Mouse (Mus musculus) stomach, embryonic 16.5 days (tissue): ENCODE data around the gene Nemf. TPM values are rescaled to one million over a fixed set of nuclear protein-coding genes. Genes with fewer than 3 reads are reported as not detected.

ENCODE experiments used
- ATAC-seq: fragments of 200-750 bp; cut with Nextera tagmentation; 2 replicates; pipeline ENCODE4 v1.8.0; 2017; ENCODE audit warnings: moderate number of reproducible peaks, moderate TSS enrichment; ENCODE audit not compliant: insufficient read depth, low FRiP score
- H3K27ac ChIP-seq: fragments of 300-500 bp; sonication (generic); 2 replicates; pipeline ENCODE4 v1.5.1; 2014; ENCODE audit warnings: low read length
- H3K27me3 ChIP-seq: fragments of 300-500 bp; sonication (generic); 2 replicates; pipeline ENCODE4 v1.6.1; 2014; ENCODE audit warnings: low read length, control low read depth, mixed read lengths; ENCODE audit not compliant: control insufficient read depth, insufficient read depth
- H3K36me3 ChIP-seq: fragments of 300-500 bp; sonication (generic); 2 replicates; pipeline ENCODE4 v1.6.1; 2014; ENCODE audit warnings: low read length; ENCODE audit not compliant: control insufficient read depth, insufficient read depth
- H3K4me1 ChIP-seq: fragments of 300-500 bp; sonication (generic); 2 replicates; pipeline ENCODE4 v1.6.1; 2014; ENCODE audit warnings: low read length, control low read depth, mixed read lengths; ENCODE audit not compliant: control insufficient read depth, insufficient read depth
- H3K4me2 ChIP-seq: fragments of 300-500 bp; sonication (generic); 2 replicates; pipeline ENCODE4 v1.6.1; 2014; ENCODE audit warnings: low read depth, low read length, mixed read lengths
- H3K4me3 ChIP-seq: fragments of 300-500 bp; sonication (generic); replicated peaks from 2 replicates; pipeline ENCODE4 v1.5.1; 2014; ENCODE audit warnings: mild to moderate bottlenecking, low read length
- H3K9ac ChIP-seq: fragments of 300-500 bp; sonication (generic); 2 replicates; pipeline ENCODE4 v1.6.1; 2014; ENCODE audit warnings: low read length
- H3K9me3 ChIP-seq: fragments of 300-500 bp; sonication (generic); replicated peaks from 2 replicates; pipeline ENCODE4 v1.6.1; 2016; ENCODE audit warnings: low read length, control low read depth; ENCODE audit not compliant: control insufficient read depth
- WGBS: fragments of 180-500 bp; shearing (Covaris S2); extraction: QIAGEN DNeasy Blood & Tissue Kit; methylation state at CpG from one replicate; pipeline ENCODE4 v1.1.7; 2014; 5-methylcytosine and 5-hydroxymethylcytosine counted together
- polyA plus RNA-seq: library from polyadenylated mRNA; unstranded; fragments of >200 nt; fragmentation: Nextera tagmentation; extraction: Ambion mirVana; gene quantifications from 2 replicates; pipeline ENCODE4 v1.2.1, GENCODE M21; 2015

Nemf gene
- polyA plus RNA-seq, 1 experiment from 2014 or later: 82.4 TPM

DNA sequence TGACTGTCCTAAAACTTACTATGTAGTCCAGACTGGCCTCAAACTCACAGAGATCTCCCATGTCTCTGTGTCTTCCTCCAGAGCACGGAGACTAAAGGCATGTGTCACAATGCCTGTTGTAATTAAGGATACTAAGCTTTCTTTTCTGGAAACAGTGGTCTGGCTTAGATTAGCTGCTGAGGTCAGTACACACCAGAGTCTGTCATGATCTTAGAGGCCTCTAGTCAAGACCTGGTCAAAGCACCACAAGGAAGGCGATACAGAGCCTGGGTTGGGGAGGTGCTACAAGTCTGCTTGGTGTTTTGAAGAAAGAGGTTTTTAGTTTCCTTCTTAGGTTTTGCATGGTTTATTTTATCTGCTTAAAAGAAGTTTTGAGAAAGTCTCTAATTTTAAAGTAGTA, 56.6 kb downstream of the Nemf start:
- no peak overlapping the region for H3K27ac ChIP-seq
- peaks cover 21% of the 10 kb centered on the region for H3K4me1 ChIP-seq
- 90% methylated on average over 2 of the region's 2 CpGs for WGBS
- no peak overlapping the region for H3K9ac ChIP-seq
- no peak overlapping the region for H3K4me2 ChIP-seq
- peaks cover 19% of the 10 kb centered on the region for H3K36me3 ChIP-seq
- H3K4me3 ChIP-seq: no peak overlapping the region
- H3K27me3 ChIP-seq: no peaks in the 10 kb centered on the region
- no peak for ATAC-seq
- H3K9me3 ChIP-seq: no peaks in the 10 kb centered on the region

DNA sequence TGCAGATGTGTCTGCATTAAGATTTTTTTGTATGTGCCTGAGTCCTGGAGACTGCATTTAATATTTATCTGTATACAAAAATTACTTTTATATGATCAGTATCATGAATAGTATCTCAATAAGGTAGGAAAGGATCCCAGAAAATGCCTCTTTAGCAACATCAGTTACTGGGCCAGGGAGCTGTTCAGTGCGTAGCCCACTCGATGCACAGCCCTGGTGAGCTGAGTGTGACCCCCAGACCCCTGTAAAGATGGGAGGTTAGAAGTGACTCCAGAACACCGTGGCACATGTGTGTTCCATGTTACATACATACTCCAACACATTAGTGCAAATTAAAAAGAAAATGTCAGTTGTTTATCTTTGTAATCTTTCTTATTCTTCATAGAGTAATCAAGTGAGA, 57.1 kb downstream of the Nemf start:
- Histone ChIP-seq H3K27me3 (no peaks in the 10 kb centered on the region), H3K4me3 (no peak overlapping the region), H3K4me2 (no peak overlapping the region), H3K27ac (no peak overlapping the region), H3K9ac (no peak overlapping the region), H3K36me3 (peaks cover 14% of the 10 kb centered on the region; the same call in 1 of the 2 replicates), H3K4me1 (peaks cover 21% of the 10 kb centered on the region), H3K9me3 (no peaks in the 10 kb centered on the region)
- 89% methylated on average over 3 of the region's 3 CpGs for WGBS
- ATAC-seq: no peak

DNA sequence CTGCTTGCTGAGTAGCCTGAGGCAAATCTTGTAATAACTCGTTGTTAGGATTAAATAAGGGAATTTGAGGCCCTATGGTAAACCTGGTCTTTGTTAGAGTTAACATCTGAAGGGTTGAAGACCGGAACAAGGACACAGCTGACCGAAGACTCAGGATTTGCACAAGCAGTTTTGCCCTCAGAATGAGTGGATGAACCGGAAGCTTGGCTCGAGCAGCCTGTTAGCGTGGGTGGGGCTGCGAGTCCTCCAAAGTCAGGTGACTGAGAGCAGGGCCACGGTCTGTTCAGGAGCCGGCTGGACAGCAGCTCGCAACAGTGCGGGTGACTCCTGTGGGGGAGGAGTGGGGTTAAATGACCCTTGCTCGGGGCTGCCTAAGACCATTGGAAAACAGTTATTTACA, 57.7 kb downstream of the Nemf start:
- Histone ChIP-seq H3K4me1 (peaks cover 21% of the 10 kb centered on the region), H3K9ac (no peak overlapping the region), H3K4me3 (no peak overlapping the region), H3K36me3 (peaks cover 13% of the 10 kb centered on the region; the same call in 1 of the 2 replicates), H3K27me3 (no peaks in the 10 kb centered on the region), H3K9me3 (no peaks in the 10 kb centered on the region), H3K4me2 (no peak overlapping the region), H3K27ac (no peak overlapping the region)
- 54% methylated on average over 12 of the region's 12 CpGs for WGBS
- ATAC-seq: no peak

DNA sequence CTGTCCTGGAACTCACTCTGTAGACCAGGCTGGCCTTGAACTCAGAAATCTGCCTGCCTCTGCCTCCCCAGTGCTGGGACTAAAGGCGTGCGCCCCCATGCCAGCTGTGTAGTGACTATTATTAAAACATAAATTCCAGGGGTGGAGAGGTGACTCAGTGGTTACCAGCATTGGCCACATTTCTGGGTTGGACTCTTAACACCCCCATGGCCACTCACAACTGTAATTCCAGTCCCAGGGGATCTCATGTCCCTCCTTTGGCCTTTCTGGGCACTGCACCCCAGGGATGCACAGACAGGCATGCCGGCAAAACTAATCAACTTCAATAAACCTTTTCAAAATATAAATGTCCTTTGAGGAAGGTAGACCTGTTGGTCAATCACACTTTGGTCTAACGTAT, 58.7 kb downstream of the Nemf start:
- peak overlapping the region; percentile 81; the same call in 1 of the 2 replicates for H3K4me2 ChIP-seq
- peaks cover 21% of the 10 kb centered on the region for H3K4me1 ChIP-seq
- 89% methylated on average over 4 of the region's 4 CpGs for WGBS
- no peaks in the 10 kb centered on the region for H3K27me3 ChIP-seq
- peaks cover 10% of the 10 kb centered on the region; the same call in 1 of the 2 replicates for H3K36me3 ChIP-seq
- no peaks in the 10 kb centered on the region for H3K9me3 ChIP-seq
- no peak overlapping the region for H3K4me3 ChIP-seq
- ATAC-seq: no peak
- no peak overlapping the region; the same call in 1 of the 2 replicates for H3K9ac ChIP-seq
- no peak overlapping the region for H3K27ac ChIP-seq

- H3K27me3 ChIP-seq: no peaks in the 10 kb centered on the region
- H3K4me1 ChIP-seq: peaks cover 21% of the 10 kb centered on the region
- peak overlapping the region; percentile 81 for H3K4me2 ChIP-seq
- peak overlapping the region; percentile 94 for H3K27ac ChIP-seq
- H3K4me3 ChIP-seq: peak overlapping the region; percentile 82
- no peak for ATAC-seq
- peak overlapping the region; percentile 92 for H3K9ac ChIP-seq
- 14% methylated on average over 20 of the region's 20 CpGs for WGBS
- no peaks in the 10 kb centered on the region for H3K9me3 ChIP-seq
- H3K36me3 ChIP-seq: peaks cover 6% of the 10 kb centered on the region; the same call in 1 of the 2 replicates
Measured at GRCm38 (mm10) chr12:69297411-69298150, 59.4 kb downstream of the Nemf start.

DNA sequence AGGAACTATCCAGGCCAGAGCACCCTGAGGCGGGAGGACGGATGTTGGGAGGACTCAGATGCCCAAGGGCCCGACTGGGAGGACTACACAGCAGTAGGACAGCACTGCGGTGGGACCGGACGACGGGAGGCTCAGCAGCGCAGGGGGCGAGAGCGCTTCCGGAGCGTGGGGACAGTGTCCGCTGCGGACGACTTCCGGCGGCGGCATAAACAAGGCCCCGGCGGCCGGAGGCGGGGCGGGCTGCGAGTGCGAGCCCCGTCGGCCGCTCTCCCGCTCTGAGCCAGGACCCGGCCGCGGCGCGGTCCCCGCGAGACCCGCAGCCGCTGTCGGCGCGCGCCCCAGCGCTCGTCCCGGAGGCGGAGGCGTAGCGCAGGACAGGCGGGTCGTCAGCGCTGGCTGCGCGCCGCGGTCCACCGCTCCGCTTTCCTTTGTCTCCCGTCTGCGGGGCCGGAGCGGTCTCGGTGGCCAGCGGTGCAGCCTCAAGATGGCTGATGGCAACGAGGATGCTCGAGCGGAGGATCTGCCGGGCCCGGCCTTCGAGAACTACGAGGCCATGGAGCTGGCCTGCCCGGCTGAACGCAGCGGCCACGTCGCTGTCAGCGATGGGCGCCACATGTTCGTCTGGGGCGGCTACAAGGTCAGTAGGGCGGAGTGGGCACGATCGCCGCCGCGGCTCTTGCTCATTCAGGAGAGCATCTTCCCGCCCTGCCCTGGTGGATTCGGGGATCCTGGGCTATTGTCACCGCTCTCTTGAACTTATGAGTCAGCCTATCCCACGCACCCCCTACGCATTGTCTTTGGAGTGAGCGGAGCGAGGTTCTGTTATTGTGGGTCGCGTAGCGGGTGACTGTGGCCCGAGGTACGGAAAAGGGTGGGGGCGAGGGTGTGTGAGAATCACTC, 60.2 kb downstream of the Nemf start, which contains the start of gene Klhdc2:
Gene Klhdc2 (plus strand): TSS at position 171 of the 900 bp plus-strand sequence.
- no peaks in the 10 kb centered on the region for H3K36me3 ChIP-seq
- H3K9me3 ChIP-seq: no peaks in the 10 kb centered on the region
- peak within 1 kb of the TSS; percentile 92 for H3K9ac ChIP-seq
- ATAC-seq: peak; percentile 95
- H3K27ac ChIP-seq: peak within 1 kb of the TSS; percentile 94
- peak within 1 kb of the TSS; percentile 81 for H3K4me2 ChIP-seq
- H3K27me3 ChIP-seq: no peaks in the 10 kb centered on the region
- H3K4me3 ChIP-seq: peak within 1 kb of the TSS; percentile 82
- WGBS: under 1% methylated on average over 89 of the region's 98 CpGs
- peaks cover 21% of the 10 kb centered on the region for H3K4me1 ChIP-seq

GRCm38 (mm10) chr12:69295651-69296050, 61.3 kb downstream of the Nemf start:
- Histone ChIP-seq H3K9me3 (no peaks in the 10 kb centered on the region), H3K9ac (peak overlapping the region; percentile 92), H3K4me3 (peak overlapping the region; percentile 82), H3K4me1 (peaks cover 21% of the 10 kb centered on the region), H3K27me3 (no peaks in the 10 kb centered on the region), H3K27ac (no peak overlapping the region), H3K36me3 (no peaks in the 10 kb centered on the region), H3K4me2 (peak overlapping the region; percentile 81)
- 79% methylated on average over 4 of the region's 4 CpGs for WGBS
- no peak for ATAC-seq

DNA sequence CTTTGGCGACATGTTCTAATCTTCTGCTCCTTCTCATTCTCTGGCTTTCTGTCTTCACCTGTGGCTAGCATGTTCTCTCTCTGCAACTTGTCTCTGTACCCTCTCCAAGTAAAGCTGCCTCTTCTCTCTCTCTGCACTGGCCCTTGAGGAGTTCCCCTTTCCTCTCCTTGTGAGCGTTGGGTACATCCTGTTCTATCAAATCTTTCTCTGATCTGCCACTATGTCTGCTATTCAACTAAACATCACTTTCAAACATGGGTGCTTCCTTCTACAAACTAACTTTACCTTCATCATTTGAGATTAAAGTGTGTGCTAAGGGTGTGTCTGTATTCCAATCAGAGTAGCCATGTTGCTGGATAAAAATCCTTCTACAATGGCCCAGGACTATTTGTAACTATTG, 62.0 kb downstream of the Nemf start:
- Histone ChIP-seq H3K9ac (no peak overlapping the region), H3K4me3 (no peak overlapping the region), H3K27me3 (no peaks in the 10 kb centered on the region), H3K9me3 (no peaks in the 10 kb centered on the region), H3K36me3 (no peaks in the 10 kb centered on the region), H3K27ac (no peak overlapping the region), H3K4me1 (peaks cover 21% of the 10 kb centered on the region), H3K4me2 (no peak overlapping the region)
- ATAC-seq: no peak
- 81% methylated on average over 2 of the region's 2 CpGs for WGBS

GRCm38 (mm10) chr12:69293815-69294214, 63.1 kb downstream of the Nemf start:
- H3K4me2 ChIP-seq: no peak overlapping the region
- H3K4me3 ChIP-seq: no peak overlapping the region
- peaks cover 14% of the 10 kb centered on the region for H3K4me1 ChIP-seq
- no peaks in the 10 kb centered on the region for H3K9me3 ChIP-seq
- WGBS: 46% methylated on average over 2 of the region's 2 CpGs
- no peaks in the 10 kb centered on the region for H3K36me3 ChIP-seq
- H3K27ac ChIP-seq: no peak overlapping the region
- ATAC-seq: no peak
- no peaks in the 10 kb centered on the region for H3K27me3 ChIP-seq
- H3K9ac ChIP-seq: no peak overlapping the region
